Mouse (Mus musculus): Measurements from ENCODE around the gene Tmem253.

Gene Tmem253

GRCm38 (mm10) chr14:52015445-52016100, at the start of gene Tmem253:
Gene Tmem253, plus strand, starts transcription at chr14:52015658.
- DNase-seq (ENCODE audit: low read depth): peak; percentile 80

- DNase-seq (ENCODE audit: low read depth): no peak
These were observed 48.1 kb upstream of the Tmem253 start for GRCm38 (mm10) chr14:51967400-51967799.

GRCm38 (mm10) chr14:51979252-51979651, 36.2 kb upstream of the Tmem253 start:
- DNase-seq (ENCODE audit: low read depth): no peak

- peak; percentile 44 for DNase-seq (ENCODE audit: low read depth)
These were observed 32.2 kb upstream of the Tmem253 start for GRCm38 (mm10) chr14:51983251-51983650.

- DNase-seq (ENCODE audit: low read depth): no peak
These were observed 31.6 kb upstream of the Tmem253 start for GRCm38 (mm10) chr14:51983855-51984246.

- no peak for DNase-seq (ENCODE audit: low read depth)
These were observed 30.9 kb upstream of the Tmem253 start, which contains the start of gene Arhgef40 for GRCm38 (mm10) chr14:51984247-51985231. Gene Arhgef40, plus strand, starts transcription at chr14:51984719.

GRCm38 (mm10) chr14:51985301-51986152, 29.9 kb upstream of the Tmem253 start:
- peak; percentile 32 for DNase-seq (ENCODE audit: low read depth)

GRCm38 (mm10) chr14:51986153-51986505, 29.3 kb upstream of the Tmem253 start:
- no peak for DNase-seq (ENCODE audit: low read depth)

- no peak for DNase-seq (ENCODE audit: low read depth)
These were observed 28.3 kb upstream of the Tmem253 start for GRCm38 (mm10) chr14:51987177-51987576.

- no peak for DNase-seq (ENCODE audit: low read depth)
These were observed 26.7 kb upstream of the Tmem253 start for GRCm38 (mm10) chr14:51988731-51989130.

- no peak for DNase-seq (ENCODE audit: low read depth)
These were observed 25.9 kb upstream of the Tmem253 start for GRCm38 (mm10) chr14:51989461-51989970.

GRCm38 (mm10) chr14:51994453-51994852, 21.0 kb upstream of the Tmem253 start:
- no peak for DNase-seq (ENCODE audit: low read depth)

GRCm38 (mm10) chr14:51995219-51995871, 20.1 kb upstream of the Tmem253 start:
- peak; percentile 69 for DNase-seq (ENCODE audit: low read depth)

GRCm38 (mm10) chr14:51996231-51996841, 19.1 kb upstream of the Tmem253 start:
- DNase-seq (ENCODE audit: low read depth): peak; percentile 60

GRCm38 (mm10) chr14:51996866-51997265, 18.6 kb upstream of the Tmem253 start:
- DNase-seq (ENCODE audit: low read depth): no peak

- no peak for DNase-seq (ENCODE audit: low read depth)
These were observed 18.0 kb upstream of the Tmem253 start for GRCm38 (mm10) chr14:51997483-51997882.

- DNase-seq (ENCODE audit: low read depth): peak; percentile 87
These were observed 11.4 kb upstream of the Tmem253 start for GRCm38 (mm10) chr14:52003981-52004495.

GRCm38 (mm10) chr14:52005141-52005540, 10.3 kb upstream of the Tmem253 start:
- no peak for DNase-seq (ENCODE audit: low read depth)

- no peak for DNase-seq (ENCODE audit: low read depth)
These were observed 9.8 kb upstream of the Tmem253 start for GRCm38 (mm10) chr14:52005616-52006015.

- no peak for DNase-seq (ENCODE audit: low read depth)
These were observed 9.2 kb upstream of the Tmem253 start for GRCm38 (mm10) chr14:52006241-52006640.

GRCm38 (mm10) chr14:52006771-52007170, 8.7 kb upstream of the Tmem253 start:
- no peak for DNase-seq (ENCODE audit: low read depth)
